Mouse (Mus musculus) ES-E14 (cell line): ENCODE results near the gene Tchhl1.

Experiments used
- CHD2 ChIP-seq: IDR thresholded peaks from 2 replicates; pipeline ENCODE4 v1.6.1; 2014; ENCODE audit warnings: mild to moderate bottlenecking, low read depth, low read length, inconsistent platforms
- HCFC1 ChIP-seq: IDR thresholded peaks from 2 replicates; pipeline ENCODE4 v1.6.1; 2012; ENCODE audit warnings: low read length, inconsistent platforms, borderline replicate concordance; ENCODE audit not compliant: insufficient read depth
- MAFK ChIP-seq: IDR thresholded peaks from 2 replicates; pipeline ENCODE4 v1.6.1; 2014; ENCODE audit warnings: mild to moderate bottlenecking, low read depth, low read length, inconsistent platforms; ENCODE audit not compliant: insufficient read depth
- ZC3H11A ChIP-seq: IDR thresholded peaks from 2 replicates; pipeline ENCODE4 v1.6.1; 2012; ENCODE audit warnings: low read depth, mild to moderate bottlenecking, inconsistent platforms, low read length, borderline replicate concordance
- ZNF384 ChIP-seq: IDR thresholded peaks from 2 replicates; pipeline ENCODE4 v1.6.1; 2012; ENCODE audit warnings: low read depth, low read length, inconsistent platforms

GRCm38 (mm10) chr3:93511036-93511435, 42.5 kb downstream of the Tchhl1 start:
- TF ChIP-seq CHD2 (no peak), MAFK (no peak), ZC3H11A (no peak), ZNF384 (no peak), HCFC1 (no peak)
